1 mouse cellular context compared by ENCODE assay signal in genomic region chr3:108083161-108083560, GRCm38 (mm10).
TF ChIP-seq lines count a peak whose summit lies in the region.

No protein-coding gene starts in this region.

TF ChIP-seq in MEL, 35 proteins besides CTCF, POLR2A, EP300 and RAD21:
- 0 out of 2 replicates have a peak, but pooled peaks have one; percentile 2 for TF ChIP-seq SMC3 (IDR thresholded peaks at IDR 0.05; ENCODE audit: low read depth, low read length)
- TF ChIP-seq KAT2A (conservative IDR thresholded peaks at IDR 0.05; ENCODE audit: low read depth, low read length) = no peak
- TF ChIP-seq MYC (IDR thresholded peaks at IDR 0.05; ENCODE audit: low read depth, low read length) = peak; percentile 33; the same call in 1 of the 2 replicates
- TF ChIP-seq TCF12 (IDR thresholded peaks at IDR 0.05; ENCODE audit: low read depth, low read length) = peak; percentile 53; the same call in 1 of the 2 replicates
- TF ChIP-seq GATA1 (IDR thresholded peaks at IDR 0.05; ENCODE audit: low read depth, low read length) = peak; percentile 65; the same call in 1 of the 2 replicates
- no peak for TF ChIP-seq ZNF384 (IDR thresholded peaks at IDR 0.05; ENCODE audit: low read depth, low read length)
- no peak for TF ChIP-seq ZC3H11A (IDR thresholded peaks at IDR 0.05; ENCODE audit: low read depth, low read length)
- no peak for TF ChIP-seq ZKSCAN1 (IDR thresholded peaks at IDR 0.05; ENCODE audit: low read depth, low read length)
- no peak for TF ChIP-seq MAFK (IDR thresholded peaks at IDR 0.05; ENCODE audit: borderline replicate concordance, low read depth, low read length)
- TF ChIP-seq POLR2AphosphoS2 (IDR thresholded peaks at IDR 0.05; ENCODE audit: low read length) = no peak
- no peak for TF ChIP-seq CHD2 (IDR thresholded peaks at IDR 0.05; ENCODE audit: low read length)
- TF ChIP-seq BHLHE40 (IDR thresholded peaks at IDR 0.05; ENCODE audit: borderline replicate concordance, low read depth, low read length) = no peak
- no peak for TF ChIP-seq ZMIZ1 (IDR thresholded peaks at IDR 0.05; ENCODE audit: low read depth, low read length)
- peak; percentile 30; the same call in 1 of the 2 replicates for TF ChIP-seq MAX (IDR thresholded peaks at IDR 0.05; ENCODE audit: low read length)
- peak; percentile 46; the same call in 1 of the 2 replicates for TF ChIP-seq HCFC1 (IDR thresholded peaks at IDR 0.05; ENCODE audit: low read depth, low read length)
- peak; percentile 66 for TF ChIP-seq MXI1 (IDR thresholded peaks at IDR 0.05; ENCODE audit: low read depth, low read length)
- no peak for TF ChIP-seq UBTF (IDR thresholded peaks at IDR 0.05; ENCODE audit: borderline replicate concordance, insufficient read depth, low read depth, low read length)
- no peak for TF ChIP-seq POLR2AphosphoS5 (IDR thresholded peaks at IDR 0.05; ENCODE audit: borderline replicate concordance, low read depth, low read length)
- TF ChIP-seq RCOR1 (IDR thresholded peaks at IDR 0.05; ENCODE audit: low read depth, low read length) = peak; percentile 8; the same call in 1 of the 2 replicates
- no peak for TF ChIP-seq ELF1 (IDR thresholded peaks at IDR 0.05; ENCODE audit: low read depth, low read length)
- TF ChIP-seq MYB (IDR thresholded peaks at IDR 0.05; ENCODE audit: low read depth, low read length) = no peak
- peak; percentile 73 for TF ChIP-seq SIN3A (IDR thresholded peaks at IDR 0.05; ENCODE audit: low read length)
- peak; percentile 55; the same call in 1 of the 2 replicates for TF ChIP-seq ETS1 (IDR thresholded peaks at IDR 0.05; ENCODE audit: low read depth, low read length)
